Mouse (Mus musculus): Measurements from ENCODE around the gene Mief1. TPM values are rescaled to one million over a fixed set of nuclear protein-coding genes. Genes with fewer than 3 reads are reported as not detected.

The Mief1 gene
- polyA plus RNA-seq, 1 experiment from 2014 or later: 25.5 TPM

DNA sequence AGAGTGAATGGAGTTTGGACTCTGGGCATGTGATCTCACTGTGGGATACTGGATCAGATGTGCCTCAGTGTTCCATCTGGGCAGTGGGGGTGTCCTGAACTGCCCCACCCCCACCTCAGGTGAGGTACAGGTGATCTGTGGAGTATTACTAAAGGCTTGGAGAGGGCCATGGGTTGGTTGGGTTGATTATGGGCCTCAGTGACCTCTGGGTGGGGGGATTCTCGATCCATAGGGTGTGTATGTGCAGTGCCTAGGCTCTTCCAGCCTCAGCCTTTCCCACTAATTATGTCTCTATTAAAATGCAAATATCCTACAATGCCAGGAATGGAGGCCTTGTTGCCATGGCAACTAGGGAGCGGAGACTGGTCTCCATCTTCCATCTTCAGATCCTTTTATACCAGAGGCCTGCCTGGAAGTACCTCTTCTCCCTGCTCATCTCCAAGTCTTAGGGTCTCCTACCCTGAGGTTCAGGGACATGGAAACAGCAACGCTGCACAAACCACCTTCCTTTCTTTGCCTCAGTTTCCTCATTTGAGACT lies 38.1 kb downstream of the Mief1 start:
- 62% methylated on average over 3 of the region's 3 CpGs for WGBS
- no peak overlapping the region for H3K4me2 ChIP-seq
- no peak overlapping the region for H3K27ac ChIP-seq (replicated peaks)
- ATAC-seq (ENCODE audit: extremely low read depth, insufficient number of reproducible peaks, low FRiP score, low TSS enrichment): no peak
- H3K9me3 ChIP-seq: no peaks in the 10 kb centered on the region; the same call in 1 of the 2 replicates
- no peaks in the 10 kb centered on the region for H3K4me1 ChIP-seq
- no peaks in the 10 kb centered on the region for H3K36me3 ChIP-seq
- no peak overlapping the region for H3K4me3 ChIP-seq
- H3K9ac ChIP-seq: no peak overlapping the region
- peaks cover 51% of the 10 kb centered on the region for H3K27me3 ChIP-seq (replicated peaks)

DNA sequence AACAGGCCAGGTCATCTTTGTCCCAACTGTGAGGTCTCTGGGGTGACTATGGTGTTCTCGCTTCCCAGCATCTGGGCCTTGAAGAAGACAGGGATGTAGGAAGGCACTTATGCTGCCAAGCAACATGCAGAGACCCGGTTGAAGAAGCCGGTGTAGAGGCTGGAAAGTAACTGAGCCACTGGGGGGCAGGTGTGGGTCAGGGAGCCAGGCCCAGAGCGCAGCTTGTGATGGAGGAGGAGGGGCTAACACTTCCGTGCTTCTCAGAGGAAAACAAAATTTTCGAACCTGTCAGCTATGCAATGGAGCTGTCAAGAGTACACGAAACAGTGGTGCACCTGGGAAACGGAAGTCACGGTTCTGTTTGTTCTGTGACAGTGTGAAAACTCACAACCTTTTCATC lies 43.3 kb downstream of the Mief1 start:
- 38% methylated on average over 9 of the region's 9 CpGs for WGBS
- Histone ChIP-seq H3K4me3 (no peak overlapping the region), H3K9ac (no peak overlapping the region), H3K4me1 (no peaks in the 10 kb centered on the region), H3K27me3 (replicated peaks) (peaks cover 76% of the 10 kb centered on the region), H3K4me2 (no peak overlapping the region), H3K9me3 (no peaks in the 10 kb centered on the region), H3K36me3 (no peaks in the 10 kb centered on the region), H3K27ac (replicated peaks) (no peak overlapping the region)
- ATAC-seq (ENCODE audit: extremely low read depth, insufficient number of reproducible peaks, low FRiP score, low TSS enrichment): no peak

DNA sequence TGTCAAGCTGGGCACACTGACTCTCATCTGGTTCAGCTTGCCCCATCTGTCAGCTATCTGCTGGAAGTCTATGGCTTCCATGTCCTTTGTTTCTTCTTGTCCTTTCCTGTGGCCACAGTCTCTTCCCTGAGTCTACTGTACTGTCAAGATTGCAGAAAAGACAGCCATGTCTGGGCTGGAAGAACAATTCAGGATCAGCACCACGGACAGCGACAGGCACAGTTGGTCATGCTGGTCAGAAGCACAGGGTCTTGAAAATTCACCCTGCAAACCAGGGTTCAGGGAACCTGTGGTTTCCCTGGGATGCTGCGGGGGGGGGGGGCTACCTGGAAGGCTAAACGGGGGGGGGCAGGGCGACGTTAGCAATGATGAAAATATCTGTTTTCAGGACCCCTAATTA lies 43.8 kb downstream of the Mief1 start:
- H3K4me3 ChIP-seq: no peak overlapping the region
- H3K36me3 ChIP-seq: no peaks in the 10 kb centered on the region
- H3K9ac ChIP-seq: no peak overlapping the region
- no peak overlapping the region for H3K4me2 ChIP-seq
- H3K4me1 ChIP-seq: no peaks in the 10 kb centered on the region
- H3K27ac ChIP-seq (replicated peaks): no peak overlapping the region
- WGBS: 2% methylated on average over 6 of the region's 6 CpGs
- peaks cover 77% of the 10 kb centered on the region for H3K27me3 ChIP-seq (replicated peaks)
- ATAC-seq (ENCODE audit: extremely low read depth, insufficient number of reproducible peaks, low FRiP score, low TSS enrichment): no peak
- no peaks in the 10 kb centered on the region for H3K9me3 ChIP-seq

DNA sequence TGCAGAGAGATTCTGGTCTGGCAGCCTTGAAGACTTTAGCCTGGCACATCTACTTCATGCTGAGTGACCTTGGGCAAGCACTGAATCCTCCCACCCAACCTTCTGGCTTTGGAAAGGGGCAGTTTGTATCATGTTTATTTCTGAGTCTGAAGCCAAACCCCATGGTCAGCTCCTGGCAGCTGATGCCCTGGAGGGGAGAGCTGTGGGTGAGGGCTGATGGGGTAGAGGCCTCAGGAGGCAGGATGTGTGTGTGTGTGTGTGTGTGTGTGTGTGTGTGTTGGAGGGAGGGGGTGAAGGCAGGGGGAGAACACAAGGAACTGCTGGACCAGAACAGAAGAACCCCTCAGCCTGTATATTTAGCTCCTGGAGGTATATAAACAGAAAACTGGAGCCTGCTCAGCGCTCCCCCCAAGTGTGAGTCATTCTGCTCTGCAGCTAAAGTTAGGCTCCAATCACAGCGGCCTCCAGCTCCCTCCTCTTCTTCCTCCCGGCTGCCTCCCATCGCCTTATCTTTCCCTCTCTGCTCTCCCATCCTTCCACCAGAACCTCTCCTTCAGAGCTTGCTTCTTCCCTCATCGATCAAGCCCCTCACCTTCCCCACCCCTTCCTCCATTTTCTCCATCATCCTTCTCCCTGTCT lies 44.4 kb downstream of the Mief1 start:
- Histone ChIP-seq H3K4me1 (no peaks in the 10 kb centered on the region), H3K4me3 (no peak overlapping the region), H3K27me3 (replicated peaks) (peaks cover 79% of the 10 kb centered on the region), H3K4me2 (no peak overlapping the region), H3K27ac (replicated peaks) (no peak overlapping the region), H3K36me3 (no peaks in the 10 kb centered on the region), H3K9ac (no peak overlapping the region), H3K9me3 (no peaks in the 10 kb centered on the region)
- no peak for ATAC-seq (ENCODE audit: extremely low read depth, insufficient number of reproducible peaks, low FRiP score, low TSS enrichment)
- 44% methylated on average over 5 of the region's 5 CpGs for WGBS

DNA sequence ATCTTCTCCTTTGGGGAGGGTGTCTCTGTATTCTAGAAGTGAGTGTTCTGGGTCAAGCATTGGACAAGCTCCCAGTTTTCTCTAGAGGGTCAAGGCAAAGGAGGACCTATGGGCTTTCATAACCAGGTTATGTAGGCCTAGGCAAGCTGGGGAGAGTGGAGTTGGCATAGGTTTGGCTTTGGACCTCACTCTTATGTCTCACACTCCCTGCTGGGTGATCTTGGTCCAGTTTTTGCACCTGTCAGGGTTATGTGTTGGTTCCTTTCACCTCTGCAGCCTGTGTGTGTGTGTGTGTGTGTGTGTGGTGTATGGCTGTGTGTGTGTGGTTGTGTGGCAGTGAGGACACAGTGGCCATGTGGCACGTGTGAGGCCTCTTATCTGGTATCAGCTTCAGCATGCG lies 45.2 kb downstream of the Mief1 start:
- no peak overlapping the region for H3K4me2 ChIP-seq
- no peaks in the 10 kb centered on the region for H3K9me3 ChIP-seq
- WGBS: 58% methylated on average over 2 of the region's 2 CpGs
- peaks cover 79% of the 10 kb centered on the region for H3K27me3 ChIP-seq (replicated peaks)
- H3K4me1 ChIP-seq: no peaks in the 10 kb centered on the region
- ATAC-seq (ENCODE audit: extremely low read depth, insufficient number of reproducible peaks, low FRiP score, low TSS enrichment): no peak
- H3K27ac ChIP-seq (replicated peaks): no peak overlapping the region
- H3K4me3 ChIP-seq: no peak overlapping the region
- no peaks in the 10 kb centered on the region for H3K36me3 ChIP-seq
- no peak overlapping the region for H3K9ac ChIP-seq

DNA sequence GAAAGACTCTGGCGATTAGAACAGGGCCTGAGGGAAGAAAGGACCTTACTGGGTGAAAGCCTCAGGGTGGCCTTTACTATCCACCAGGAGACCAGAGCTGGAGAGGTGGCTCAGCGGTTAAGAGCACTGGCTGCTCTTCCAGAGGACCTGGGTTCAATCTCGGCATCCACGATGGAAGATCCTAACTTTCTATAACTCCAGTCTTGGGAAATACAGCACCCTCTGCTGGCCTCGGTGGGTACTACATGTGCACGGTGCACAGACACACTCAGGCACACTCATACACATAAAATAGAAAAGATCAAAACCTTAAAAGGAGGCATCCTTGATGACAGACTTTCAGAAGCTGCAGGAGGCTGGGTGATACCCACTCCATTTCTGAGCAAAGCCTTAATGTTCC lies 46.8 kb downstream of the Mief1 start:
- no peak for ATAC-seq (ENCODE audit: extremely low read depth, insufficient number of reproducible peaks, low FRiP score, low TSS enrichment)
- 20% methylated on average over 6 of the region's 6 CpGs for WGBS
- H3K4me3 ChIP-seq: no peak overlapping the region
- peaks cover 80% of the 10 kb centered on the region for H3K27me3 ChIP-seq (replicated peaks)
- H3K4me2 ChIP-seq: no peak overlapping the region
- H3K9ac ChIP-seq: no peak overlapping the region
- H3K9me3 ChIP-seq: no peaks in the 10 kb centered on the region
- H3K36me3 ChIP-seq: no peaks in the 10 kb centered on the region
- H3K27ac ChIP-seq (replicated peaks): no peak overlapping the region
- H3K4me1 ChIP-seq: no peaks in the 10 kb centered on the region

DNA sequence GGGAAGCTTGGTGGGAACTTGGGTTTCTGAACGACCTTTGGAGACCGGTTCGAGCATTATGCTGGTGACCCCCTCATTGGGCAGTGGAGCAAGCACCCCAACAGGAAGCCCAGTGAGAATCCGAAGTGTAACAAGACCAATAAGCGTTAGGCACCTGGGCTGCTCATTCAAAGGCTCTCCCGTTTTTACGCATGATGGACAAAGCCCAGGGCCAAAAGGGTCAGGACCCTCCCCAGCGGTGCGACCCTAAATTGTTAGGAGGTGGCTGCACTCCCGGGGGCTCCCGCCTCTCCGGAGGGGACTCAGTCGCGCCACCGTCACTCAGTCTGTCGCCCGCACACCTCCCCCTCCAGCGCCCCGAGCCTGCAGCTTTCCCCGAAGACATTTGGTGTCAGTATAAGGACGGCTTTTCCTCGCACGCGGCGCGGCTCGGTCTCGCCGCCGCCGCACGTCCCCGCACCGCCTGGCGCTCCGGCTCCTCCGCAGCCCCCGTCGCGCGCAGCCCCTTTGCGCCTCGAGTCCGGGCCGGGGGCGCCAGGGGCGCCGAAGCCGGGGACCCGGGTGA lies 53.1 kb downstream of the Mief1 start, which contains the start of gene Cacna1i:
Gene Cacna1i, plus strand, starts transcription at position 388 of the 565 bp plus-strand sequence.
- no peaks in the 10 kb centered on the region for H3K36me3 ChIP-seq
- no peak for ATAC-seq (ENCODE audit: extremely low read depth, insufficient number of reproducible peaks, low FRiP score, low TSS enrichment)
- WGBS: 2% methylated on average over 46 of the region's 50 CpGs
- H3K4me2 ChIP-seq: peak within 1 kb of the TSS; percentile 82
- peak within 1 kb of the TSS; percentile 54 for H3K4me3 ChIP-seq
- H3K27me3 ChIP-seq (replicated peaks): peaks cover 99% of the 10 kb centered on the region
- peak within 1 kb of the TSS; percentile 58 for H3K9ac ChIP-seq
- H3K9me3 ChIP-seq: no peaks in the 10 kb centered on the region
- no peak within 1 kb of the TSS for H3K27ac ChIP-seq (replicated peaks)
- peaks cover 16% of the 10 kb centered on the region for H3K4me1 ChIP-seq

DNA sequence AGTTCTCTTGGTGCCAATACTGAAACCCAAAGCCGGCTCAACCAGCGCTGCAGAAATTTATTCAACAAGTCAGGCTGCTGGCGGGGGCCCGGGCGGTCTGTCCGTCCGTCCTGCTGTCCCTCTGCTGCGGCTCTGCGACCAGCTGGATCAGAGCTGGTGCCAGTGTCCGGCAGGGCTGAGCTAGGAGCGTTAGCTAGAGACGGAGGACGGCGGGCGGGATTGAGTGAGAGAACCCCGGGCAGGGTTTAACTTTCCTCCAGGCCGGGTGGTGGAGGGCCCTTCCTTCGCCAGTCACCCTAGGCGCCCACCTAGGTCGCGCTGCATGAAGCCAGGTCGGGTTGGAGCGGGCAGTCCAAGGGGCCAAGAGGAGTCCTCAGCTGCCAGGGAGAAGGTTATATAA lies 54.2 kb downstream of the Mief1 start:
- 5% methylated on average over 23 of the region's 23 CpGs for WGBS
- Histone ChIP-seq H3K4me3 (peak overlapping the region; percentile 54), H3K4me1 (peaks cover 16% of the 10 kb centered on the region), H3K9me3 (no peaks in the 10 kb centered on the region), H3K27ac (replicated peaks) (no peak overlapping the region), H3K9ac (no peak overlapping the region), H3K4me2 (peak overlapping the region; percentile 82), H3K27me3 (replicated peaks) (peaks cover 97% of the 10 kb centered on the region), H3K36me3 (no peaks in the 10 kb centered on the region)
- ATAC-seq (ENCODE audit: extremely low read depth, insufficient number of reproducible peaks, low FRiP score, low TSS enrichment): no peak

DNA sequence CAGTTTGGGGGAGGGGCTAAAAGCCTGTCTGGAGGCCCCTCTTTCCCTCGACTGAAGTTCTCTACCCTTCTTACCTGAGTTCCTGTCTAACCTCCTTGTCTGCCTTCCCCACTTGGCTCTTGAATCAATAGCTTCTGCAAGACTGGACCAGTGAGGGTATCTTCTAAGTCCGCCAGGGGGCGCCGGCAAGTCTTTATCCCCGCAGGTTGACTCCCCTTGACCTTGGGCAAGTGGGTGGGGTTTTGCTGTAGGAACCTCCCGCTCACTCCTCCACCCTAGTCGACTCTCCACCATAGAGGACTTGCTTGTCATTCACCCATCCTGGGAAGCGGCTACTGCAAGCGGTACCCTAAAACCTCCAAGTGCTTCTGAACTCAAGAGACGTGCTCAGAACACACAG lies 55.6 kb downstream of the Mief1 start:
- Histone ChIP-seq H3K27ac (replicated peaks) (no peak overlapping the region), H3K4me3 (no peak overlapping the region), H3K9me3 (no peaks in the 10 kb centered on the region), H3K4me2 (no peak overlapping the region), H3K27me3 (replicated peaks) (peaks cover 97% of the 10 kb centered on the region), H3K4me1 (peaks cover 16% of the 10 kb centered on the region), H3K36me3 (no peaks in the 10 kb centered on the region), H3K9ac (no peak overlapping the region)
- no peak for ATAC-seq (ENCODE audit: extremely low read depth, insufficient number of reproducible peaks, low FRiP score, low TSS enrichment)
- 5% methylated on average over 10 of the region's 10 CpGs for WGBS

DNA sequence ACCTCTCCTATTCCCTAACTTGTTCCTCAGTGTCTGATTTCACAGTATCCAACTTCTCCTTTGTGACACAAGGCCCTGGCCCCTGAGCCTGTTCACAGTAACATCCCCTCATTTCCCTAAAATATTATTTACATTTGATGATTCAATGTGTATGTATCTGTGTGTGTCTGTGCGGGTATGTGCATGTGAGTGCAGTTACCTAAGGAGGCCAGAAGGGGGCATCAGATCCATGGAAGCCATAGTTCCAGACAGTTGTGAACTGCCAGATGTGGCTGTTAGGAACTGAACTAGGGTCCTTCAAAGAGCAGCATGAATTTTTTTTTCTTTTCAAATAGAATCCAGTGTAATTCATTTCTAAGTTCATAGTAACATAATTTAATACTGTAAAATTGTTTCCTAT lies 63.3 kb downstream of the Mief1 start:
- Histone ChIP-seq H3K4me3 (no peak overlapping the region), H3K36me3 (no peaks in the 10 kb centered on the region), H3K4me2 (no peak overlapping the region), H3K4me1 (no peaks in the 10 kb centered on the region), H3K27me3 (replicated peaks) (peaks cover 45% of the 10 kb centered on the region), H3K27ac (replicated peaks) (no peak overlapping the region), H3K9ac (no peak overlapping the region), H3K9me3 (no peaks in the 10 kb centered on the region)
- no peak for ATAC-seq (ENCODE audit: extremely low read depth, insufficient number of reproducible peaks, low FRiP score, low TSS enrichment)
- WGBS: 100% methylated on average over 1 of the region's 1 CpGs

All from heart, embryonic 13.5 days (tissue).